Mouse (Mus musculus) heart, embryonic 14.5 days (tissue): ENCODE data around the gene Pbxip1. TPM values are rescaled to one million over a fixed set of nuclear protein-coding genes. Genes with fewer than 3 reads are reported as not detected.

Source experiments
- ATAC-seq: fragments of 200-750 bp; cut with Nextera tagmentation; 2 replicates; pipeline ENCODE4 v1.8.0; 2017; ENCODE audit warnings: low read depth, moderate TSS enrichment; ENCODE audit not compliant: insufficient number of reproducible peaks, insufficient read depth, low FRiP score
- H3K27ac ChIP-seq, 2 experiments: fragments of 200-500 bp in 1 of 2; fragments of 300-500 bp in 1 of 2; sonication (generic) in 1 of 2; replicated peaks in 1 of 2; 2 replicates each; pipeline ENCODE4 v1.5.1; 2012 to 2014; ENCODE audit warnings: low read depth in 2 of 2, low read length in 2 of 2, control low read depth in 1 of 2, mild to moderate bottlenecking in 1 of 2, mixed read lengths in 1 of 2; ENCODE audit not compliant: control insufficient read depth in 1 of 2, insufficient read depth in 1 of 2
- H3K27me3 ChIP-seq: fragments of 300-500 bp; sonication (generic); 2 replicates; pipeline ENCODE4 v1.6.1; 2014; ENCODE audit warnings: mild to moderate bottlenecking, low read length, control low read depth; ENCODE audit not compliant: control insufficient read depth, insufficient read depth
- H3K36me3 ChIP-seq: fragments of 300-500 bp; sonication (generic); 2 replicates; pipeline ENCODE4 v1.6.1; 2014; ENCODE audit warnings: mild to moderate bottlenecking, control low read depth, low read length, mixed read lengths; ENCODE audit not compliant: control insufficient read depth, insufficient read depth
- H3K4me1 ChIP-seq, 2 experiments: fragments of 200-500 bp in 1 of 2; fragments of 300-500 bp in 1 of 2; sonication (generic) in 1 of 2; 2 replicates each; pipeline ENCODE4 v1.6.1; 2012 to 2014; ENCODE audit warnings: low read length in 2 of 2, control low read depth in 1 of 2, mixed read lengths in 1 of 2; ENCODE audit not compliant: control insufficient read depth in 2 of 2, insufficient read depth in 2 of 2
- H3K4me2 ChIP-seq: fragments of 300-500 bp; sonication (generic); 2 replicates; pipeline ENCODE4 v1.6.1; 2014; ENCODE audit warnings: mild to moderate bottlenecking, low read length
- H3K4me3 ChIP-seq, 2 experiments: fragments of 200-500 bp in 1 of 2; fragments of 300-500 bp in 1 of 2; sonication (generic) in 1 of 2; 2 replicates each; pipeline ENCODE4 v1.5.1; 2012 to 2014; ENCODE audit warnings: low read length in 2 of 2, mild to moderate bottlenecking in 2 of 2, control low read depth in 1 of 2, low read depth in 1 of 2, moderate library complexity in 1 of 2; ENCODE audit not compliant: control insufficient read depth in 1 of 2, insufficient read depth in 1 of 2
- H3K9ac ChIP-seq: fragments of 300-500 bp; sonication (generic); 2 replicates; pipeline ENCODE4 v1.6.1; 2014; ENCODE audit warnings: mild to moderate bottlenecking, low read length
- H3K9me3 ChIP-seq: fragments of 300-500 bp; sonication (generic); 2 replicates; pipeline ENCODE4 v1.6.1; 2016; ENCODE audit warnings: low read length, control low read depth; ENCODE audit not compliant: control insufficient read depth
- WGBS: fragments of 180-500 bp; shearing (Covaris S2); extraction: QIAGEN DNeasy Blood & Tissue Kit; methylation state at CpG from one replicate; pipeline ENCODE4 v1.1.7; 2014; 5-methylcytosine and 5-hydroxymethylcytosine counted together
- polyA plus RNA-seq: library from polyadenylated mRNA; unstranded; fragments of >200 nt; fragmentation: Nextera tagmentation; extraction: Ambion mirVana; gene quantifications from 2 replicates; pipeline ENCODE4 v1.2.1, GENCODE M21; 2014

Gene Pbxip1
- polyA plus RNA-seq, 1 experiment from 2014 or later = 37.3 TPM

DNA sequence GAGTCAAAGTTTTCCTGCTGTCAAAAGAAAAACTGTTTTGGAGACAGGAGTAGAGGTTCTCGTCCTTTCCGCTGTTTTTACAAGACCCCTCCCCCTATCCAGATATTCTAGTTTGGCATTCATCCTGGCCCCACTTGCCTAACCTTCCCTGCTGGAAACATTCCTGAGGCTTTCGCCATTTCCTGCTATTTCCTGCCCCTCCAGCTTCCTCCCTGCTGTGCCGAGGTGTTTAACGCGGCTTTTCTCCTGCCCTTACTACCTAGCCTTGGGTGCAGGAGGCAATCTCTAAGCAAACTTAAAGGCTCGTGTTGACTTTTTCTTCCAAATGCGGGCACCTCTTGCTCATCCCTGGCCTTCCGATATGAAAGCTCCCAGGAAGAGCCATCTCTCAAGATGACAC is 16.9 kb upstream of the Pbxip1 start:
- Histone ChIP-seq H3K27ac (peak overlapping the region; percentile 91 to 99), H3K36me3 (peaks cover 36% of the 10 kb centered on the region), H3K27me3 (no peaks in the 10 kb centered on the region), H3K9me3 (no peaks in the 10 kb centered on the region), H3K4me1 (peaks cover 14 to 41% of the 10 kb centered on the region in 2 experiments), H3K4me2 (peak overlapping the region; percentile 87), H3K4me3 (peak overlapping the region; percentile 59 to 75), H3K9ac (peak overlapping the region; percentile 84)
- ATAC-seq = no peak
- 0% methylated on average over 9 of the region's 9 CpGs for WGBS

DNA sequence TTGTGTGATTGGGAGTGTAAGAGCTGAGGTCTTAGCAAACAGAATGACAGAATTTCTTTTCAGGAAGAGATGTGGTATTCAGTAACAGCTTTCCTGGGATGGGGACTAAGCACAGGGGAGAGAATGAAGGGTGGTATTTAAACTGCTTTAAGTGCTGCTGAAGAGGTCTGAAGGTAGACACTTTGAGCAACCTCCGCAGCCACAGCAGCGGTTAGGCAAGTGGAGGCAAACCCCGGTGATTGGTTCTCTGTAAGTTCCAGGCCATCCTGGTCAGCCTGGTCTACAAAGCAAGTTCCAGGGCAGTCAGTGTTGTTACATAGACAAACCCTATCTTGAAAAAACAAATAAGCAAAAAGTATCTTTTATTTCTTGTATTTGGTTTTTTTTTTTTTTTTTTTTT is 16.5 kb upstream of the Pbxip1 start:
- Histone ChIP-seq H3K36me3 (peaks cover 36% of the 10 kb centered on the region), H3K27ac (peak overlapping the region; percentile 91 to 99), H3K4me3 (peak overlapping the region; percentile 59 to 75), H3K4me2 (peak overlapping the region; percentile 87), H3K4me1 (peaks cover 14 to 41% of the 10 kb centered on the region in 2 experiments), H3K9ac (peak overlapping the region; percentile 84), H3K9me3 (no peaks in the 10 kb centered on the region), H3K27me3 (no peaks in the 10 kb centered on the region)
- no peak for ATAC-seq
- WGBS = 8% methylated on average over 3 of the region's 3 CpGs

DNA sequence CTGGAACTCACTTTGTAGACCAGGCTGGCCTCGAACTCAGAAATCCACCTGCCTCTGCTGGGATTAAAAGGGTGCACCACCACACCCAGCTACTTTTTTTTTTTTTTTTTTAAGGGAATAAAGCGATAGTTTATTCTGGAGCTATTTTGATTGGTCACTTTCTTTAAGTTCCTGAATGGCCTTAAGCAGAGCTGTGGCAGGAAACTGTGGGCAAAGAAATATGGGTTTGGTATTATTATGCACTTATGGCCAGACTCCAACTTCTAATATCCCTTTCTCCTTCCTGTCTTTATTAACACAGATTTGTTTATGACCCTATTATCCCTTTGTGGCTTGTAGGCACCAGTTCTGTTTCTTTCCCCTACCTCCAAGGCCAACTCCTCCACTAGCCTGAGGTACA is 16.1 kb upstream of the Pbxip1 start:
- Histone ChIP-seq H3K36me3 (peaks cover 36% of the 10 kb centered on the region), H3K9me3 (no peaks in the 10 kb centered on the region), H3K9ac (peak overlapping the region; percentile 44), H3K4me3 (peak overlapping the region in 1 of 2 experiments; percentile 75; a peak in 2 of 4 replicates), H3K4me2 (peak overlapping the region; percentile 87), H3K27me3 (no peaks in the 10 kb centered on the region), H3K4me1 (peaks cover 14 to 41% of the 10 kb centered on the region in 2 experiments), H3K27ac (peak overlapping the region; percentile 82 to 99)
- ATAC-seq = no peak
- whole genome bisulfite sequencing = 40% methylated on average over 2 of the region's 2 CpGs

DNA sequence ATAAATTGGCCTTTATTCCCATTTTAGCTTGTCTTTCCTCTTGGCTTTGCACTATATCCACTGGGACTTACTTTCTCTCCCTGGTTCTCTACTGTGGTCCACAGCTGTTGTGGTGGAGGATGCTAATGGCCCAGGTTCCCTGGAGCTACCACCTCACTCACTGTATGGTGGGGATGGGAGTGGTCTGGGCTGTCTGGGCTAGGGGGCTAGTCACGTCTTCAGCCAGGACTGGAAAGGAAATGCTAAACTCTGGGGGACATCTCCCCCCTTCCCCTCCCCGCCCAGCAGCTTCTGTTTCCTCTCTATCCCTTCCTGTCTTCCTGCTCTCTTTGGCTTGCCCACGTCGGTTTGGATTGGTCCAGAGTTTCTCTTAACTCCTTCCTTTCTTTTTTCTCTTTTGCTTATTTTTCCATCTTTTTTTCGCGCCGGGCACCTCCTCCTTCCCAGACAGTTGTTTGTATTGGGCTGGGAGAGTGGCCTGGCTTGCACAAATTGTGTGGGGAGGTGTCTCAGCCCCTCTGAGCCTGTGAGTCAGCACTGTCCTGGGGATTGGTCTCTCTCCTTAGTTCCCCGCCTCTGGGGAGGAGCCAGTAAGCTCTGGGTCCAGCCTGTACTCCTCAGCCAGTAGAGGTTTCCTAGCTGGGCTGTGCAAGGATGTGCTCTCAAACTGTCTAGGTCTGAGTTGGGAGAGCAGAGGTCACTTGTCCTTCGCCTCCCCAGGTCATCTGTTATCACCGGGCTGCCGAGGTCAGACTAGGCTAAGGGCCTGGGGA is 15.3 kb upstream of the Pbxip1 start:
- Histone ChIP-seq H3K9me3 (no peaks in the 10 kb centered on the region), H3K27me3 (no peaks in the 10 kb centered on the region), H3K4me3 (peak overlapping the region; percentile 56 to 75), H3K4me2 (peak overlapping the region; percentile 87), H3K27ac (peak overlapping the region; percentile 82 to 99), H3K36me3 (peaks cover 36% of the 10 kb centered on the region), H3K9ac (peak overlapping the region; percentile 77), H3K4me1 (peaks cover 14 to 41% of the 10 kb centered on the region in 2 experiments)
- WGBS = 2% methylated on average over 11 of the region's 11 CpGs
- peak; percentile 78 for ATAC-seq

DNA sequence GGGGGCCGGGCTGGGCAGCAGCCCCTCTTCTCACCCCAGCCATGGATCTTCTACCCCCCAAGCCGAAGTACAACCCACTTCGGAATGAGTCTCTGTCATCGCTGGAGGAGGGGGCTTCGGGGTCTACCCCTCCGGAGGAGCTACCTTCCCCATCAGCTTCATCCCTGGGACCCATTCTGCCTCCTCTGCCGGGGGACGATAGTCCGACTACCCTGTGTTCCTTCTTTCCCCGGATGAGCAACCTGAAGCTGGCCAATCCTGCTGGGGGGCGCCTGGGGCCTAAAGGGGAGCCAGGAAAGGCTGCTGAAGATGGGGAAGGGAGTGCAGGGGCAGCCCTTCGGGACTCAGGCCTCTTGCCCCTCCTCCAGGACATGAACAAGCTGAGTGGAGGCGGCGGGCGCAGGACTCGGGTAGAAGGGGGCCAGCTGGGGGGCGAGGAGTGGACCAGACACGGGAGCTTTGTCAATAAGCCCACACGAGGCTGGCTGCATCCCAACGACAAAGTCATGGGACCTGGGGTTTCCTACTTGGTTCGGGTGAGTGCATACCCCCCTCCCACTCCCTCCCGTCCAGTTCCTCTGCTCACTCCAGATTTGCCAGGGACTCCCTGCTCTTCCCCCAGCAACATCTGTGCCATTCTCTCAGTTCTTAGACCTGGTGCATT is 14.6 kb upstream of the Pbxip1 start:
- Histone ChIP-seq H3K27me3 (no peaks in the 10 kb centered on the region), H3K36me3 (peaks cover 37% of the 10 kb centered on the region), H3K4me3 (peak overlapping the region; percentile 56 to 75), H3K27ac (peak overlapping the region; percentile 64 to 99), H3K4me2 (peak overlapping the region; percentile 87), H3K9ac (peak overlapping the region; percentile 77), H3K9me3 (no peaks in the 10 kb centered on the region), H3K4me1 (peaks cover 14 to 35% of the 10 kb centered on the region in 2 experiments)
- 6% methylated on average over 22 of the region's 22 CpGs for WGBS
- no peak for ATAC-seq

DNA sequence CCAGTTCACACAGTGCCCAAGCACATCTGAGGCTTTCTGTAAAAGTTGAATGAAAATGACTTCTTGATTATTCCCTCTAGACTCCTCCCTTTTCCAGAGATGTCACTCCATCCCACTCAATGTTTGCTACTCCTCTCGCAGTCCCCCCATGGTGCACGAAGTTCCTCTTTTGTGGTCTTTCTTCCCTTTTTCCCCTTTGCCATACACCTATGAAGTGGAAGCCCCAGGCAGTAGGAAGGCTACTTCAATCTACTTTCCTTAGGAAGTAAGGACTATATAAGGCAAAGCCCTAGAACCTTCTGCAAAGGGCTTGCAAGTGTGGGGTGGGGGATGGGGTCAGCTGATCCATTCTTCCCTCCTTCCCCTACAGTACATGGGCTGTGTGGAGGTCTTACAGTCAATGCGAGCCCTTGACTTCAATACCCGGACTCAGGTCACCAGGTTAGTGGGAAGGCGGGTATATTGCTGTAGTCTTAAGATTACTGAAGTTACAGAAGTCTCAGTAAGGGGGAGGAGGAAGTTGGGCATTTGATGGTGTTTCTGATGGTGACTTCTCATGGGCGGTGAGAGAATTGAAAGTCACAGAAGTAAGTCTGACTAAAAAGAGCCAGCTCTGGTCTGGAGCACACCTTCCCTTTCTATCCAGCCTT is 13.8 kb upstream of the Pbxip1 start:
- Histone ChIP-seq H3K27ac (peak overlapping the region in 1 of 2 experiments; percentile 99; a peak in 2 of 4 replicates), H3K4me1 (peaks cover 14 to 29% of the 10 kb centered on the region in 2 experiments)
- WGBS = 64% methylated on average over 6 of the region's 6 CpGs

DNA sequence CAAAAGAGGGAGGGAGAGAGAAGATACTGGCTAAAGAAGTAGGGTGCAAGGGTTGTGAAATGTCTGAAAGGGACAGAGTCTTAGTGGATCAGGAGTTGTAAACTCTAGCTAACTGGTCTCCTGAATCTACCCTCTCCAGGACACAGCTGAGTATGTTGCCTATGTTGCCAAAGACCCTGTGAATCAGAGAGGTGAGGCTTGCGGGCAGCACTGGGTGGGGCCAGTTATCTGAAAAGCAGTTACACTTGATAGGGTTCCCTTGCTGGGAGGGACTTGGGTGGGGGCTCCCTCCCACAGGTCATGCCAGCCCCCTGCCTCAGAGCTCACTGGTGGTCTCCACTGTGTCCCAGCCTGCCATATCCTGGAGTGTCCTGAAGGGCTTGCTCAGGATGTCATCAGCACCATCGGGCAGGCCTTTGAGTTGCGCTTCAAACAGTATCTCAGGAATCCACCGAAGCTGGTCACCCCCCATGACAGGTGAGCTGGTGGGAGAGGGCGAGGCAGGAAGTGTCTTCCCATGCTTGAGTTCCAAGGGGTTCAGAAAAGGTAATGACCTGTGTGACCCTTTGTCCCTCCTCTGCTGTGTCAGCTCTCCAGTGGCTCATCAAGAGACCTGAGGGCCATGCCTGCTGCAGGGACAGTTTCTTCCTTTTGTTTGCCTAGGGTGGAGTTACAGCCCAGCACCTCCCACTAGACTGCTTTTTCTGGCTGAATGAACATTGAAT is 11.9 kb upstream of the Pbxip1 start:
- peaks cover 50% of the 10 kb centered on the region for H3K36me3 ChIP-seq
- H3K27me3 ChIP-seq = no peaks in the 10 kb centered on the region
- H3K4me3 ChIP-seq = no peak overlapping the region
- H3K4me2 ChIP-seq = no peak overlapping the region
- ATAC-seq = no peak
- H3K4me1 ChIP-seq = peaks cover 12 to 29% of the 10 kb centered on the region in 2 experiments
- H3K9ac ChIP-seq = no peak overlapping the region
- no peak overlapping the region for H3K27ac ChIP-seq
- no peaks in the 10 kb centered on the region for H3K9me3 ChIP-seq
- 89% methylated on average over 5 of the region's 5 CpGs for WGBS

More for the DNA sequence above, 13.8 kb upstream of the Pbxip1 start:
- ATAC-seq = no peak
- Histone ChIP-seq H3K36me3 (peaks cover 44% of the 10 kb centered on the region), H3K9ac (peak overlapping the region; percentile 77), H3K9me3 (no peaks in the 10 kb centered on the region), H3K4me2 (peak overlapping the region; percentile 87), H3K27me3 (no peaks in the 10 kb centered on the region), H3K4me3 (peak overlapping the region; percentile 12 to 75; a peak in 3 of 4 replicates)
